Mouse (Mus musculus) CH12.LX (cell line): ENCODE measurements around the gene Aifm3. TPM values are rescaled to one million over a fixed set of nuclear protein-coding genes. Genes with fewer than 3 reads are reported as not detected.

ENCODE experiments used
- DNase-seq: peaks from one replicate; pipeline ENCODE4 v3.0.0-alpha.2; 2013; ENCODE audit errors: extremely low read depth
- H3K27ac ChIP-seq: 2 replicates; pipeline ENCODE4 v1.5.1; 2012; ENCODE audit warnings: low read depth, mild to moderate bottlenecking, control low read depth, moderate library complexity; ENCODE audit not compliant: insufficient read depth
- H3K27me3 ChIP-seq: replicated peaks from 2 replicates; pipeline ENCODE3; 2012; ENCODE audit warnings: inconsistent platforms
- H3K36me3 ChIP-seq, 2 experiments: replicated peaks in 1 of 2; 2 replicates each; pipeline versions ENCODE3 to v1.6.1; 2012; ENCODE audit warnings: inconsistent platforms in 1 of 2, low read length in 1 of 2, mild to moderate bottlenecking in 1 of 2, mixed read lengths in 1 of 2, moderate library complexity in 1 of 2; ENCODE audit not compliant: control insufficient read depth in 1 of 2, insufficient read depth in 1 of 2
- H3K4me1 ChIP-seq, 2 experiments: 2 replicates each; pipeline ENCODE4 v1.6.1; 2012; ENCODE audit warnings: inconsistent platforms in 1 of 2, moderate library complexity in 1 of 2; ENCODE audit not compliant: insufficient read depth in 2 of 2, control insufficient read depth in 1 of 2
- H3K4me2 ChIP-seq: 2 replicates; pipeline ENCODE4 v1.6.1; 2012; ENCODE audit warnings: low read depth, mild to moderate bottlenecking, control low read depth; ENCODE audit not compliant: poor library complexity, insufficient read depth, severe bottlenecking
- H3K4me3 ChIP-seq, 3 experiments: fragments of 150-350 bp in 1 of 3; sonication (generic) in 1 of 3; replicated peaks in 1 of 3; 2 replicates each; pipeline versions ENCODE3 to v1.5.1; 2011 to 2012; ENCODE audit warnings: low read depth in 2 of 3, low read length in 2 of 3, mild to moderate bottlenecking in 2 of 3, moderate library complexity in 2 of 3, control low read depth in 1 of 3, improper control_type of control experiment in 1 of 3, inconsistent platforms in 1 of 3, mixed read lengths in 1 of 3; ENCODE audit not compliant: poor library complexity in 1 of 3
- H3K79me2 ChIP-seq: replicated peaks from 2 replicates; pipeline ENCODE4 v1.6.1; 2012; ENCODE audit warnings: mild to moderate bottlenecking, moderate library complexity; ENCODE audit not compliant: control insufficient read depth, poor library complexity, insufficient read depth, severe bottlenecking; ENCODE audit errors: extremely low read depth
- H3K9ac ChIP-seq: 2 replicates; pipeline ENCODE4 v1.6.1; 2012; ENCODE audit warnings: low read depth, mild to moderate bottlenecking, control low read depth, moderate library complexity; ENCODE audit not compliant: insufficient read depth
- H3K9me3 ChIP-seq: replicated peaks from 2 replicates; pipeline ENCODE3; 2012; ENCODE audit warnings: low read length, inconsistent platforms, mixed read lengths
- CHD1 ChIP-seq: IDR thresholded peaks from 2 replicates; pipeline ENCODE4 v1.6.1; 2012; ENCODE audit warnings: low read depth, low read length, improper control_type of control experiment, inconsistent platforms
- E2F4 ChIP-seq: IDR thresholded peaks from 2 replicates; pipeline ENCODE4 v1.6.1; 2011; ENCODE audit warnings: low read depth, low read length, improper control_type of control experiment; ENCODE audit not compliant: insufficient replicate concordance
- KAT2A ChIP-seq: IDR thresholded peaks from 2 replicates; pipeline ENCODE4 v1.6.1; 2012; ENCODE audit warnings: low read length, improper control_type of control experiment, inconsistent platforms; ENCODE audit not compliant: insufficient replicate concordance
- MAFK ChIP-seq: IDR thresholded peaks from 2 replicates; pipeline ENCODE4 v1.6.1; 2011; ENCODE audit warnings: low read length, improper control_type of control experiment; ENCODE audit not compliant: insufficient replicate concordance
- MAX ChIP-seq: IDR thresholded peaks from 2 replicates; pipeline ENCODE4 v1.6.1; 2011; ENCODE audit warnings: low read length, improper control_type of control experiment
- MEF2A ChIP-seq: IDR thresholded peaks from 2 replicates; pipeline ENCODE4 v1.6.1; 2014; ENCODE audit warnings: low read depth, mild to moderate bottlenecking, inconsistent platforms, low read length, improper control_type of control experiment, borderline replicate concordance
- MXI1 ChIP-seq: IDR thresholded peaks from 2 replicates; pipeline ENCODE4 v1.6.1; 2011; ENCODE audit warnings: mild to moderate bottlenecking, low read depth, low read length, improper control_type of control experiment
- MYC ChIP-seq: IDR thresholded peaks from 2 replicates; pipeline ENCODE4 v1.6.1; 2011; ENCODE audit warnings: low read depth, mild to moderate bottlenecking, improper control_type of control experiment, low read length
- NELFE ChIP-seq: IDR thresholded peaks from 2 replicates; pipeline ENCODE4 v1.6.1; 2011; ENCODE audit warnings: low read depth, low read length, improper control_type of control experiment
- PAX5 ChIP-seq: IDR thresholded peaks from 2 replicates; pipeline ENCODE4 v1.6.1; 2012; ENCODE audit warnings: low read length, inconsistent platforms, mixed read lengths
- SIN3A ChIP-seq: IDR thresholded peaks from 2 replicates; pipeline ENCODE4 v1.6.1; 2012; ENCODE audit warnings: low read length, improper control_type of control experiment, inconsistent platforms
- TBP ChIP-seq: conservative IDR thresholded peaks from 2 replicates; pipeline ENCODE4 v1.6.1; 2011; ENCODE audit warnings: low read depth, low read length, improper control_type of control experiment
- TCF12 ChIP-seq: IDR thresholded peaks from 2 replicates; pipeline ENCODE4 v1.6.1; 2014; ENCODE audit warnings: low read depth, mild to moderate bottlenecking, inconsistent platforms, low read length, improper control_type of control experiment
- USF1 ChIP-seq: IDR thresholded peaks from 2 replicates; pipeline ENCODE4 v1.6.1; 2014; ENCODE audit warnings: low read depth, mild to moderate bottlenecking, inconsistent platforms, low read length, improper control_type of control experiment
- ZMIZ1 ChIP-seq: IDR thresholded peaks from 2 replicates; pipeline ENCODE4 v1.6.1; 2012; ENCODE audit warnings: low read depth, mild to moderate bottlenecking, inconsistent platforms, low read length, improper control_type of control experiment
- dilution Hi-C: fragments of 300-500 bp; cut with MboI; formaldehyde crosslinking; loops from 2 replicates; pipeline ENCODE4 v1.14.3; 2020; ENCODE audit warnings: low sequenced_read_pairs; ENCODE audit not compliant: extremely low pct_unique_long_range_greater_than_20kb, extremely low pct_ligation_motif_present
- in situ Hi-C: fragments of 300-500 bp; cut with MboI; formaldehyde crosslinking; loops from 3 replicates; pipeline ENCODE4 v1.14.3; 2019; ENCODE audit warnings: low sequenced_read_pairs, low pct_ligation_motif_present, low pct_unique_long_range_greater_than_20kb, mixed read lengths
- polyA plus RNA-seq: library from polyadenylated mRNA; unstranded; fragments of >175 nt; gene quantifications from 2 replicates; pipeline ENCODE4 v1.2.1, GENCODE M21; 2012; ENCODE audit warnings: low read depth; ENCODE audit not compliant: insufficient read length
- total RNA-seq, 2 experiments: library from RNA; depleted of rRNA; stranded (reverse); fragments of 300-350 nt in 1 of 2; fragments of >200 nt in 1 of 2; gene quantifications; 2 replicates each; pipeline ENCODE4 v1.2.3; 2012 to 2014

The Aifm3 gene
- total and polyA plus RNA-seq, 3 experiments, result not detected

DNA sequence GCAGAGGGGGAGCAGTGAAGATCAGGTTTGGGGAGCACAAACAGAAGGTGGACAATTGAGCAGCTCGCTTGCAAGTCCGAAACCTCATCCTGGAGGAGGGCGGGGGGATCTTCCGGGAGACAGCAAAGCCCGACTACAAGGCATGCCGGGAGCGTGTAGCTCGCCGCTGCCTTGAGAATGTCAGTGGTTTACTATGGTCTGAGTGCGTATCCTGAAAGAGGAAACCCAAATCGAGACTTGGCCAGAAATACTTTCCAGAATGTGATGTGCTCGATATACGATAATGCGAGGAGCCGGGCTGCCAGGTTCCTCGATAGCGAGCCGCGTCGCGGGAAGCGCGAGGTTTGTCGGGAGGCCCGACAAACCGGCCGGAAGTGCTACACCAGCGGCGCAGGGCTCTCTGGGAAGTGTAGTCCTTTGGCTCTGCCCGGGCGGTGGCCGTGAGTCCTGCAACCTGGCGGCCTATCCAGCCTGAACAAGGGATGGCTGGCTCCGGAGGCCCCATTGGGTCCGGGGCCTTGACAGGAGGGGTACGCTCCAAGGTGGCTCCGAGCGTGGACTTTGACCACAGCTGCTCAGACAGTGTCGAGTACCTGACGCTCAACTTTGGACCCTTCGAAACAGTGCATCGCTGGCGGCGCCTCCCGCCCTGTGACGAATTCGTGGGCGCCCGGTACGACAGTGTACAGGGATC, 19.3 kb downstream of the Aifm3 start, which contains the start of gene Lztr1 (continued):
- TF ChIP-seq ZMIZ1, result peak; percentile 89
- TF ChIP-seq TCF12, result peak; percentile 64; the same call in 1 of the 2 replicates
- 0 out of 2 replicates have a peak, but pooled peaks have one; percentile 71 for TF ChIP-seq TBP
- TF ChIP-seq NELFE, result peak; percentile 96
- TF ChIP-seq KAT2A, result peak; percentile 96; the same call in 1 of the 2 replicates
- peak; percentile 88 for TF ChIP-seq SIN3A
- TF ChIP-seq MEF2A, result no peak
- TF ChIP-seq, all 38 proteins: peak for 20

GRCm38 (mm10) chr16:17509240-17509597, 19.8 kb downstream of the Aifm3 start:
- no peaks in the 10 kb centered on the region for H3K9me3 ChIP-seq
- TF ChIP-seq CHD1, result no peak
- TF ChIP-seq MAX, result no peak; the same call in none of the 2 replicates
- TF ChIP-seq MYC, result 0 out of 2 replicates have a peak, but pooled peaks have one; percentile 24
- TF ChIP-seq SIN3A, result peak; percentile 36; the same call in 1 of the 2 replicates
- no peak for TF ChIP-seq PAX5
- TF ChIP-seq MXI1, result peak; percentile 33; the same call in 1 of the 2 replicates
- TF ChIP-seq USF1, result no peak
- TF ChIP-seq, all 38 proteins: peak for 3
- in situ Hi-C loops, result no loop called here

GRCm38 (mm10) chr16:17510143-17510542, 20.7 kb downstream of the Aifm3 start:
- in situ Hi-C loops, result no loop called here
- H3K27ac ChIP-seq, result no peak overlapping the region
- DNase-seq, result no peak
- TF ChIP-seq MAFK (no peak), E2F4 (no peak)
- TF ChIP-seq, all 38 proteins: peak for 0
- Histone ChIP-seq H3K4me2 (peak overlapping the region; percentile 67), H3K4me1 (peaks cover 7 to 29% of the 10 kb centered on the region in 2 experiments), H3K9me3 (no peaks in the 10 kb centered on the region), H3K36me3 (peaks cover 38 to 44% of the 10 kb centered on the region in 2 experiments), H3K27me3 (peaks cover 14% of the 10 kb centered on the region), H3K4me3 (peak overlapping the region; percentile 63 to 100 (median 81)), H3K9ac (peak overlapping the region; percentile 74), H3K79me2 (peaks cover 5% of the 10 kb centered on the region; the same call in 1 of the 2 replicates)
- dilution Hi-C loops, result no loop called here

More at GRCm38 (mm10) chr16:17509240-17509597, 19.8 kb downstream of the Aifm3 start:
- Histone ChIP-seq H3K79me2 (peaks cover 5% of the 10 kb centered on the region; the same call in 1 of the 2 replicates), H3K36me3 (peaks cover 33 to 39% of the 10 kb centered on the region in 2 experiments), H3K4me3 (peak overlapping the region; percentile 63 to 100 (median 81)), H3K4me2 (peak overlapping the region; percentile 67), H3K9ac (peak overlapping the region; percentile 74), H3K27me3 (peaks cover 23% of the 10 kb centered on the region), H3K4me1 (peaks cover 7 to 29% of the 10 kb centered on the region in 2 experiments), H3K27ac (peak overlapping the region; percentile 17)
- dilution Hi-C loops, result no loop called here
- DNase-seq, result no peak
